In genomic region chr5:42174109-42174508, GRCm38 (mm10) we compare ENCODE assay signal across 31 mouse cellular contexts.
DNase-seq lines count a peak whose midpoint lies in the region; ATAC-seq and TF ChIP-seq lines count a peak whose summit lies in the region.
"Had no signal": no experiment of that assay in that cellular context is flagged by ENCODE, and none has a peak within 500 bp of the region (broad histone marks: within the 10 kb centered on the region; RNA-seq: fewer than 3 reads in every experiment).

No protein-coding gene starts in this region.

- no peaks in the 10 kb centered on the region for H3K79me2 ChIP-seq in heart, adult 2 months (replicated peaks; ENCODE audit: control insufficient read depth, insufficient read depth, low read length)

- H3K4me1 ChIP-seq in heart, adult 2 months (ENCODE audit: control insufficient read depth, insufficient read depth, low read length) = no peaks in the 10 kb centered on the region
- H3K4me1 ChIP-seq in heart, embryonic 12.5 days (replicated peaks) = no peaks in the 10 kb centered on the region
- H3K4me1 ChIP-seq in cortical plate, adult 2 months (ENCODE audit: control insufficient read depth, insufficient read depth, low read length) = peaks cover 2% of the 10 kb centered on the region
- H3K4me1 ChIP-seq: embryonic facial prominence, embryonic 12.5 days; heart, embryonic 10.5 days; hindbrain, embryonic 13.5 days; midbrain, embryonic 13.5 days; neural tube, embryonic 15.5 days; stomach, embryonic 15.5 days had no signal

- H3K27ac ChIP-seq in heart, adult 2 months = no peak overlapping the region
- no peak overlapping the region for H3K27ac ChIP-seq in heart, embryonic 12.5 days (ENCODE audit: poor library complexity, severe bottlenecking)
- no peak overlapping the region for H3K27ac ChIP-seq in cortical plate, adult 2 months (ENCODE audit: insufficient read depth, low read length)
- H3K27ac ChIP-seq: embryonic facial prominence, embryonic 12.5 days; heart, embryonic 10.5 days; hindbrain, embryonic 13.5 days; liver, embryonic 14.5 days; macrophage; midbrain, embryonic 13.5 days; neural tube, embryonic 15.5 days; stomach, embryonic 15.5 days had no signal

- H3K4me2 ChIP-seq in heart, embryonic 12.5 days = no peak overlapping the region
- H3K4me2 ChIP-seq: embryonic facial prominence, embryonic 12.5 days; hindbrain, embryonic 13.5 days; midbrain, embryonic 13.5 days; neural tube, embryonic 15.5 days; stomach, embryonic 15.5 days had no signal

- no peak for TF ChIP-seq POLR2A in heart, adult 2 months (IDR thresholded peaks at IDR 0.05; ENCODE audit: insufficient read depth, low read depth, low read length)
- no peak for TF ChIP-seq POLR2A in cortical plate, adult 2 months (IDR thresholded peaks at IDR 0.05; ENCODE audit: extremely low read depth, insufficient read depth, low read length)

- no peak for TF ChIP-seq EP300 in heart, adult 2 months (IDR thresholded peaks at IDR 0.05; ENCODE audit: insufficient read depth, low read depth, low read length)

- H3K36me3 ChIP-seq in heart, adult 2 months (ENCODE audit: control insufficient read depth, insufficient read depth, low read length) = no peaks in the 10 kb centered on the region
- H3K36me3 ChIP-seq in heart, embryonic 12.5 days = no peaks in the 10 kb centered on the region
- H3K36me3 ChIP-seq: embryonic facial prominence, embryonic 12.5 days; heart, embryonic 10.5 days; hindbrain, embryonic 13.5 days; midbrain, embryonic 13.5 days; neural tube, embryonic 15.5 days; stomach, embryonic 15.5 days had no signal

- no peaks in the 10 kb centered on the region for H3K9me3 ChIP-seq in heart, embryonic 12.5 days (replicated peaks)
- H3K9me3 ChIP-seq: embryonic facial prominence, embryonic 12.5 days; heart, embryonic 10.5 days; hindbrain, embryonic 13.5 days; midbrain, embryonic 13.5 days; neural tube, embryonic 15.5 days; stomach, embryonic 15.5 days had no signal

- no peaks in the 10 kb centered on the region for H3K27me3 ChIP-seq in heart, adult 2 months (ENCODE audit: control insufficient read depth, insufficient read depth, low read length)
- no peaks in the 10 kb centered on the region for H3K27me3 ChIP-seq in heart, embryonic 12.5 days (replicated peaks)
- H3K27me3 ChIP-seq: embryonic facial prominence, embryonic 12.5 days; hindbrain, embryonic 13.5 days; midbrain, embryonic 13.5 days; neural tube, embryonic 15.5 days; stomach, embryonic 15.5 days had no signal

- no peak for DNase-seq in heart, adult 2 months
- peak; percentile 24 for DNase-seq in layer of hippocampus, adult 9-11 months
- no peak for DNase-seq in layer of hippocampus, adult 9-10 months (ENCODE audit: low spot score)
- DNase-seq in brain, adult 2 months (ENCODE audit: low read depth, low spot score) = peak; percentile 63
- no peak for DNase-seq in embryo, embryonic 10 days (ENCODE audit: low spot score)
- DNase-seq: adrenal gland, adult 8-10 months; B cell, adult 2 months; cerebellum, adult 11 months; embryo, embryonic 11 days; gastrocnemius, postnatal 10 days; heart, postnatal 36 days; kidney, adult 9 months; kidney, postnatal 25 days; liver; lung, adult 2 months; lung, postnatal 10 days; retina, postnatal 1 day; right cerebral cortex, postnatal 14 days; thymus, postnatal 25 days had no signal

- no peak overlapping the region for H3K9ac ChIP-seq in heart, adult 2 months (ENCODE audit: low read depth, low read length)
- H3K9ac ChIP-seq in heart, embryonic 12.5 days = no peak overlapping the region
- H3K9ac ChIP-seq: embryonic facial prominence, embryonic 12.5 days; hindbrain, embryonic 13.5 days; liver, embryonic 14.5 days; midbrain, embryonic 13.5 days; neural tube, embryonic 15.5 days; stomach, embryonic 15.5 days had no signal

- peak; percentile 32; the same call in 1 of the 2 replicates for TF ChIP-seq CTCF in heart, adult 2 months (IDR thresholded peaks at IDR 0.05)
- TF ChIP-seq CTCF in cortical plate, adult 2 months (IDR thresholded peaks at IDR 0.05; ENCODE audit: extremely low read depth, insufficient read depth, low read length) = peak; percentile 18; the same call in 1 of the 2 replicates

- H3K4me3 ChIP-seq in heart, adult 2 months = no peak overlapping the region
- H3K4me3 ChIP-seq in heart, embryonic 12.5 days = no peak overlapping the region
- H3K4me3 ChIP-seq in cortical plate, adult 2 months (ENCODE audit: insufficient read depth, low read length) = no peak overlapping the region
- H3K4me3 ChIP-seq: embryonic facial prominence, embryonic 12.5 days; heart, embryonic 10.5 days; hindbrain, embryonic 13.5 days; midbrain, embryonic 13.5 days; neural tube, embryonic 15.5 days; stomach, embryonic 15.5 days had no signal

- intact Hi-C loops in heart, adult 2 months (cut with DNase I) = no loop called here

- no peak for ATAC-seq in heart, embryonic 12.5 days (ENCODE audit: insufficient number of reproducible peaks, low FRiP score)
- ATAC-seq: forebrain, embryonic 14.5 days; intestine, postnatal 0 days; midbrain, embryonic 13.5 days had no signal

- WGBS in heart, adult 2 months = 48% methylated on average over 2 of the region's 2 CpGs
- 52% methylated on average over 2 of the region's 2 CpGs for WGBS in heart, embryonic 12.5 days

Comparison
In these comparisons a context has a peak if more than half of its experiments do, and no peak if none do; other contexts are left out.
1. DNase-seq: peak in layer of hippocampus, adult 9-11 months (single experiment) and brain, adult 2 months (single experiment); none in heart, adult 2 months (0 of 2), layer of hippocampus, adult 9-10 months (single experiment) and embryo, embryonic 10 days (single experiment).